Mouse (Mus musculus) E14TG2a.4 (cell line): ENCODE data around the gene Cenpu.

ENCODE experiments used
- H3K27me3 ChIP-seq: 2 replicates; pipeline ENCODE4 v1.6.1; 2014; ENCODE audit warnings: low read length, control low read depth; ENCODE audit not compliant: insufficient read depth
- H3K36me3 ChIP-seq: 2 replicates; pipeline ENCODE4 v1.6.1; 2014; ENCODE audit warnings: low read length, control low read depth; ENCODE audit not compliant: insufficient read depth
- H3K4me1 ChIP-seq: replicated peaks from 2 replicates; pipeline ENCODE4 v1.6.1; 2014; ENCODE audit warnings: low read depth, low read length, control low read depth
- H3K4me3 ChIP-seq: replicated peaks from 2 replicates; pipeline ENCODE4 v1.5.1; 2014; ENCODE audit warnings: mild to moderate bottlenecking, low read length
- H3K9me3 ChIP-seq: 2 replicates; pipeline ENCODE4 v1.6.1; 2014; ENCODE audit warnings: low read length, control low read depth
- CTCF ChIP-seq: conservative IDR thresholded peaks from 2 replicates; pipeline ENCODE4 v1.5.1; 2014; ENCODE audit warnings: low read length
- NANOG ChIP-seq: IDR thresholded peaks from 2 replicates; pipeline ENCODE4 v1.6.1; 2014; ENCODE audit warnings: borderline replicate concordance, low read length, mixed read lengths
- POU5F1 ChIP-seq: IDR thresholded peaks from 2 replicates; pipeline ENCODE4 v1.6.1; 2014; ENCODE audit warnings: low read length, borderline replicate concordance

The Cenpu gene

GRCm38 (mm10) chr8:46543191-46543590 is 8.6 kb upstream of the Cenpu start:
- Histone ChIP-seq H3K9me3 (no peaks in the 10 kb centered on the region), H3K27me3 (no peaks in the 10 kb centered on the region), H3K36me3 (no peaks in the 10 kb centered on the region), H3K4me3 (no peak overlapping the region), H3K4me1 (peaks cover 38% of the 10 kb centered on the region)
- TF ChIP-seq POU5F1 (no peak), CTCF (no peak), NANOG (no peak)

GRCm38 (mm10) chr8:46543662-46544061 is 8.2 kb upstream of the Cenpu start:
- H3K27me3 ChIP-seq = no peaks in the 10 kb centered on the region
- H3K36me3 ChIP-seq = no peaks in the 10 kb centered on the region
- no peak overlapping the region for H3K4me3 ChIP-seq
- peaks cover 38% of the 10 kb centered on the region for H3K4me1 ChIP-seq
- TF ChIP-seq CTCF (no peak), POU5F1 (no peak), NANOG (no peak)
- no peaks in the 10 kb centered on the region for H3K9me3 ChIP-seq

GRCm38 (mm10) chr8:46545854-46546253 is 6.0 kb upstream of the Cenpu start:
- Histone ChIP-seq H3K4me3 (no peak overlapping the region), H3K27me3 (no peaks in the 10 kb centered on the region), H3K36me3 (no peaks in the 10 kb centered on the region), H3K4me1 (peaks cover 39% of the 10 kb centered on the region), H3K9me3 (no peaks in the 10 kb centered on the region)
- no peak for TF ChIP-seq NANOG
- no peak for TF ChIP-seq POU5F1
- TF ChIP-seq CTCF = no peak

- Histone ChIP-seq H3K36me3 (no peaks in the 10 kb centered on the region), H3K9me3 (no peaks in the 10 kb centered on the region), H3K27me3 (no peaks in the 10 kb centered on the region), H3K4me1 (peaks cover 42% of the 10 kb centered on the region), H3K4me3 (no peak overlapping the region)
- TF ChIP-seq CTCF (no peak), POU5F1 (no peak), NANOG (no peak)
Observed at GRCm38 (mm10) chr8:46546431-46547176, 5.2 kb upstream of the Cenpu start.

GRCm38 (mm10) chr8:46547245-46547644 is 4.6 kb upstream of the Cenpu start:
- TF ChIP-seq NANOG (no peak), CTCF (peak; percentile 73), POU5F1 (no peak)
- H3K4me3 ChIP-seq = no peak overlapping the region
- peaks cover 42% of the 10 kb centered on the region for H3K4me1 ChIP-seq
- no peaks in the 10 kb centered on the region for H3K9me3 ChIP-seq
- no peaks in the 10 kb centered on the region for H3K36me3 ChIP-seq
- no peaks in the 10 kb centered on the region for H3K27me3 ChIP-seq

GRCm38 (mm10) chr8:46550058-46550457 is 1.8 kb upstream of the Cenpu start:
- Histone ChIP-seq H3K4me3 (no peak overlapping the region), H3K27me3 (no peaks in the 10 kb centered on the region), H3K4me1 (peaks cover 37% of the 10 kb centered on the region), H3K9me3 (no peaks in the 10 kb centered on the region), H3K36me3 (peaks cover 5% of the 10 kb centered on the region)
- TF ChIP-seq POU5F1 (no peak), NANOG (no peak), CTCF (no peak)

- TF ChIP-seq CTCF (no peak), POU5F1 (no peak), NANOG (no peak)
Observed at GRCm38 (mm10) chr8:46551029-46551428, 799 bp upstream of the Cenpu start.

GRCm38 (mm10) chr8:46552441-46552765 is 575 bp downstream of the Cenpu start:
- H3K27me3 ChIP-seq = no peaks in the 10 kb centered on the region
- H3K36me3 ChIP-seq = peaks cover 27% of the 10 kb centered on the region
- H3K9me3 ChIP-seq = no peaks in the 10 kb centered on the region
- H3K4me1 ChIP-seq = peaks cover 22% of the 10 kb centered on the region
- TF ChIP-seq POU5F1 = no peak
- no peak for TF ChIP-seq CTCF
- no peak for TF ChIP-seq NANOG
- H3K4me3 ChIP-seq = peak overlapping the region; percentile 96

More at GRCm38 (mm10) chr8:46551029-46551428, 799 bp upstream of the Cenpu start:
- peak overlapping the region; percentile 96 for H3K4me3 ChIP-seq
- peaks cover 14% of the 10 kb centered on the region for H3K36me3 ChIP-seq
- peaks cover 29% of the 10 kb centered on the region for H3K4me1 ChIP-seq
- no peaks in the 10 kb centered on the region for H3K27me3 ChIP-seq
- H3K9me3 ChIP-seq = no peaks in the 10 kb centered on the region

- Histone ChIP-seq H3K27me3 (no peaks in the 10 kb centered on the region), H3K4me3 (no peak overlapping the region), H3K36me3 (peaks cover 92% of the 10 kb centered on the region), H3K9me3 (no peaks in the 10 kb centered on the region), H3K4me1 (peaks cover 14% of the 10 kb centered on the region)
- TF ChIP-seq NANOG (no peak), CTCF (peak; percentile 72)
Observed at GRCm38 (mm10) chr8:46559428-46559827, 7.6 kb downstream of the Cenpu start.
